Mouse (Mus musculus): ENCODE measurements at regions not wholly inside any gene's neighbourhood (a gene's known extent, or its start where the extent isn't known, plus 50 kb on each side); places are given as distances from the start of the nearest gene placed in this dataset.

DNA sequence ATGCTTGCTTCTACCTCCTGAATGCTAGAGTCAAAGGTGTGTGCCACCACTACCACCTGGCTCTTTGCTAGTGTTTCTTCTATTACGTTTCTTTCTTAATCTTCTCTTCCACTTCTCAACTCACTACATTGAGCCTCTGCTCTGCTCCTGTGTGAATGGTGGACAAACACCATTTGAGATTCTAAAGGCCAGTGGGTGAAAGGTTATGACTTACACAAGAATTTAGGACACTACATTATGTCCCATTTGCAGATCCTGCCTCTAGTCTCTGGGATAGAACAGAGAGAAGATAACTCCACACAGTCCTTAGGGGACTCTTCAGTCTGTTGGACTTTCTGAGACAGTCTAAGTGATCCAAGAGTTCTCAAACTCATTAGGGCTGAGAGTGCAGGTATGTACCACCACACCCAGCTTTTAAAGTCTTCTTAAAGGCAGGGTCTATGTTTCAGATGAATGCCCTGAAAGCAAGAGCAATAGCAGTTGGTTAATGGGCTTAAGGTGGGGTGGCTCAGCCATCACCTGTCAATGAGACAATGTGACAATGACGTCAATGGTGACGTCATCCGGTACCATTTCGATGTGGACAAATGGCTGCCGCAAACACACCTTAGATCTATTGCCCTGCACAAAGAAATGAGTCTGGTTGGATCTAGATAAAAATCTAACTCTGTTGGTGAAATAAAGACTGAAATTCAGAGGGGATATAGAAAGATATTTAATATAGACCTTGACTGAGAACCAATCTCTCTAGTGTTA, 131.4 kb downstream of the Cd24a start:
- ATAC-seq: no peak
- no peaks in the 10 kb centered on the region for H3K4me1 ChIP-seq (replicated peaks; ENCODE audit: control insufficient read depth, insufficient read depth, low read length)
- no peak for TF ChIP-seq CTCF (IDR thresholded peaks at IDR 0.05; ENCODE audit: low read depth)
- H3K36me3 ChIP-seq (ENCODE audit: control insufficient read depth, insufficient read depth): no peaks in the 10 kb centered on the region
- no peak overlapping the region for H3K9ac ChIP-seq (ENCODE audit: low read depth, low read length)
- no peak overlapping the region for H3K4me3 ChIP-seq (ENCODE audit: low read depth, low read length)
- H3K27me3 ChIP-seq (replicated peaks; ENCODE audit: control insufficient read depth, insufficient read depth, low read length): no peaks in the 10 kb centered on the region
- H3K4me2 ChIP-seq (replicated peaks; ENCODE audit: low read depth): no peak overlapping the region
- H3K27ac ChIP-seq (ENCODE audit: low read depth, low read length): no peak overlapping the region
- H3K9me3 ChIP-seq (ENCODE audit: control insufficient read depth): no peaks in the 10 kb centered on the region
- 95% methylated on average over 6 of the region's 6 CpGs for WGBS

DNA sequence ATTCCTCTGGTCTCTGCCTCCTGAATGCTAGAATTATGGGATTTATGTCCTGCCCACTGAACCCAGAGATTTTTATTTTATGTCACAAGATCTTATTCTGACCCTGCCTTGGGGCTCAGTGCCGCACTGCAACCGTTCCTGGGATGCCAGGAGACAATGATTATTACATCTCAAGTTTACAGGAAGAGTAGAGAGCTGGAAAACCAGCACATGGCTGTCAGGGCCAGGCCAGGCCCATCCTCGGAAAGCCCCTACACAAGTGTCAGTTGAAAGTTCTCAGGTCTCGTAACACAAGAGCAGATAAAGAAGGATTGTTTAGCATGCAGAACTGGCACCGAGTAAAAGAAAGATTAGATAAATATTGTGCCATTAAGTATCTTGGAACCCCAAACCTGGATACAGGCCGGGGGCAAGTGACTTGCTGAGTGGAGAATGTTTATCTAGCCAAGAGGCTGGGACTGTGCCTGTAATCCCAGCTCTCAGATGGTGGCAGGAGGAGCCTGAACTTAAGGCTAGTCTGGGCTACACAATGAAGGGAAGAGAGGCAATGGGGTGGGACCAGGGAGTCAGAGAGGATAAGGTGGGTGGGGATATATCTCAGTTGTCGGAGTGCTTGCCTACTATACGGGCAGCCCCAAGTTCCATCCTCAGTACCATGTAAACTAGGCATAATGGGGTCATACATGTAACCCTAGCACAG, 132.3 kb downstream of the Cd24a start:
- Histone ChIP-seq H3K4me3 (ENCODE audit: low read depth, low read length) (no peak overlapping the region), H3K27ac (ENCODE audit: low read depth, low read length) (no peak overlapping the region), H3K4me2 (replicated peaks; ENCODE audit: low read depth) (no peak overlapping the region), H3K4me1 (replicated peaks; ENCODE audit: control insufficient read depth, insufficient read depth, low read length) (no peaks in the 10 kb centered on the region), H3K9ac (ENCODE audit: low read depth, low read length) (no peak overlapping the region), H3K36me3 (ENCODE audit: control insufficient read depth, insufficient read depth) (no peaks in the 10 kb centered on the region), H3K9me3 (ENCODE audit: control insufficient read depth) (no peaks in the 10 kb centered on the region), H3K27me3 (replicated peaks; ENCODE audit: control insufficient read depth, insufficient read depth, low read length) (no peaks in the 10 kb centered on the region)
- ATAC-seq: no peak
- 65% methylated on average over 8 of the region's 8 CpGs for WGBS
- TF ChIP-seq CTCF (IDR thresholded peaks at IDR 0.05; ENCODE audit: low read depth): no peak

DNA sequence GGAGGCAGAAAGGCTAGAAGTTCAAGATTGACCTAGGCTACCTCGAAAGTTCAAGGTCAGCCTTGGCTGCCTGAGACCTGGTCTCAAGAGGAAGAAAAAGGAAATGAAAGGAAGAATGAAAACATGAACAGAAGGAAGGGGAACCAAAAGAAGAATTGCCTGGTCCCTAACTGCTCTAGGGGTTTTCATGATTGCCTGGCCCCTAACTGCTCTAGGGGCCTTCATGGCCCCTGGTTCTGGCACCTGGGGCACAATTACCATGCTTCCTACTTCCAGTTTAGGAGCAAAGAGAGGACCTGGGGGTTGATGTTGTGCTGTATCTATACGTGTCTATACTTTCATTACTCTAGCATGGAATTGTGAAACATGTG, 132.8 kb downstream of the Cd24a start:
- H3K4me1 ChIP-seq (replicated peaks; ENCODE audit: control insufficient read depth, insufficient read depth, low read length): no peaks in the 10 kb centered on the region
- WGBS: 84% methylated on average over 2 of the region's 2 CpGs
- H3K9ac ChIP-seq (ENCODE audit: low read depth, low read length): no peak overlapping the region
- H3K27me3 ChIP-seq (replicated peaks; ENCODE audit: control insufficient read depth, insufficient read depth, low read length): no peaks in the 10 kb centered on the region
- no peak for ATAC-seq
- H3K27ac ChIP-seq (ENCODE audit: low read depth, low read length): no peak overlapping the region
- no peak for TF ChIP-seq CTCF (IDR thresholded peaks at IDR 0.05; ENCODE audit: low read depth)
- no peak overlapping the region for H3K4me3 ChIP-seq (ENCODE audit: low read depth, low read length)
- no peak overlapping the region for H3K4me2 ChIP-seq (replicated peaks; ENCODE audit: low read depth)
- no peaks in the 10 kb centered on the region for H3K36me3 ChIP-seq (ENCODE audit: control insufficient read depth, insufficient read depth)
- H3K9me3 ChIP-seq (ENCODE audit: control insufficient read depth): no peaks in the 10 kb centered on the region

DNA sequence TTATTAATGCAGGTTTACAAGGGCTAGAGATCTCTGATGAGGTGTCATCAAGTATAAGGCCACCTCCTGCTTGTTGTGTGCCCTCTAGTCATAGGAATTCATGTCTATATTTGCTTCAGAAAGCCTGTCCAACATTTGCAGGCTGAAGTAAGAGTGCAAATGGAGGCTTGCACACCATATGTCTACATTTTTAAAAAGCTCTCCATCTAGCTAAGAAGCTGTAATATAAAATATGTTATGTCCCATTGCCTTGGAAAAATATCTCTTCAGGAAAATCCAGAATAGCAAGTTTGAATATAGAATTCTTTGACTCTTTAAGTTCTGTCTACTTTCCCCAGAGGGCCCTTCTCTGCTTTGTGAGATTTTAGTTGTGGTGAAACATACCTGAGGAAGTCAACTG, 134.6 kb downstream of the Cd24a start:
- Histone ChIP-seq H3K4me2 (replicated peaks; ENCODE audit: low read depth) (no peak overlapping the region), H3K9me3 (ENCODE audit: control insufficient read depth) (no peaks in the 10 kb centered on the region), H3K9ac (ENCODE audit: low read depth, low read length) (no peak overlapping the region), H3K27ac (ENCODE audit: low read depth, low read length) (no peak overlapping the region), H3K27me3 (replicated peaks; ENCODE audit: control insufficient read depth, insufficient read depth, low read length) (no peaks in the 10 kb centered on the region), H3K4me3 (ENCODE audit: low read depth, low read length) (no peak overlapping the region), H3K36me3 (ENCODE audit: control insufficient read depth, insufficient read depth) (no peaks in the 10 kb centered on the region), H3K4me1 (replicated peaks; ENCODE audit: control insufficient read depth, insufficient read depth, low read length) (no peaks in the 10 kb centered on the region)
- no peak for ATAC-seq
- TF ChIP-seq CTCF (IDR thresholded peaks at IDR 0.05; ENCODE audit: low read depth): no peak

DNA sequence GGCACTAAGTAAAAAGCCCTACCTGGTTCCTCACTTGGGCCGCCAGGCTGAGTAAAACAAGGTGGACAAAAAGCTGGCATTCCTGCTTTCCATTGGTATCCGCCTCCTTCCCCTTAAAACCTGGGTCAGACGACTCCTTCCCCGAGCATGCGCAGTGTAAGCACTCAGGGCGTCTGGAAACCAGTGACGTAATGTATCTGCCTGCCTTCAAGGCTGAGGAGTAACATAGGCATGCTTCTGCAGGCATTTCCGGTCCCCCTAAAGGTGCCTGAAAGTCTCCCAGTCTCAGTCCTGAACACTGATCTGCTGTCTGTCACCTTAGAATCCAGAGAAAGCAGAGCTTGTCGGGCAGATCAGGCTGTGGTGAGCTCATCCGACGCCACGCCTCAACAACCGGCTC, 140.7 kb downstream of the Cd24a start:
- ATAC-seq: no peak
- Histone ChIP-seq H3K27me3 (replicated peaks; ENCODE audit: control insufficient read depth, insufficient read depth, low read length) (no peaks in the 10 kb centered on the region), H3K4me3 (ENCODE audit: low read depth, low read length) (no peak overlapping the region), H3K27ac (ENCODE audit: low read depth, low read length) (no peak overlapping the region), H3K4me2 (replicated peaks; ENCODE audit: low read depth) (peak overlapping the region; percentile 27; the same call in 1 of the 2 replicates), H3K4me1 (replicated peaks; ENCODE audit: control insufficient read depth, insufficient read depth, low read length) (0 out of 2 replicates have a peak, but pooled peaks cover 6% of the 10 kb centered on the region), H3K9me3 (ENCODE audit: control insufficient read depth) (no peaks in the 10 kb centered on the region), H3K36me3 (ENCODE audit: control insufficient read depth, insufficient read depth) (no peaks in the 10 kb centered on the region), H3K9ac (ENCODE audit: low read depth, low read length) (no peak overlapping the region)
- no peak for TF ChIP-seq CTCF (IDR thresholded peaks at IDR 0.05; ENCODE audit: low read depth)
- 45% methylated on average over 13 of the region's 13 CpGs for WGBS

DNA sequence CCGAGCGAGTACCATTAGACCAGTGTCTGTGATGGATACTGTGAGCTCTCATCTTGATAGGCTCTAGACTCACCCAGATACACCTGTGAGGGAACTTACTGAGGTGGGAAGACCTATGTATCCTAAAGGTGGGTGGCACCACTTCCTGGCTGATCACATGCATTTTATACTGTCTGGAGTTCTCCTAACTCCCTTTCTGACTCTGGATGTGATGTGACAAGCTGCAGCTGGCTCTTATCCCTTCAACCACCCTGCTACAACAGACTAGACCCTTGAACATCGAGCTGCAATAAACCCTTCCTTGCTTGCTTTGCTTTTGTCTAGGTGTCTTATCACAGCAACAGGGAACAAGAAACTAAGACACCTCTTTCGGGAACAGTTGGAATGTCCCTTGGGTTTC, 143.3 kb downstream of the Cd24a start:
- Histone ChIP-seq H3K9ac (ENCODE audit: low read depth, low read length) (no peak overlapping the region), H3K4me1 (replicated peaks; ENCODE audit: control insufficient read depth, insufficient read depth, low read length) (0 out of 2 replicates have a peak, but pooled peaks cover 7% of the 10 kb centered on the region), H3K9me3 (ENCODE audit: control insufficient read depth) (no peaks in the 10 kb centered on the region), H3K4me2 (replicated peaks; ENCODE audit: low read depth) (no peak overlapping the region), H3K27ac (ENCODE audit: low read depth, low read length) (no peak overlapping the region), H3K27me3 (replicated peaks; ENCODE audit: control insufficient read depth, insufficient read depth, low read length) (no peaks in the 10 kb centered on the region), H3K4me3 (ENCODE audit: low read depth, low read length) (no peak overlapping the region), H3K36me3 (ENCODE audit: control insufficient read depth, insufficient read depth) (no peaks in the 10 kb centered on the region)
- WGBS: 46% methylated on average over 4 of the region's 4 CpGs
- no peak for ATAC-seq
- no peak for TF ChIP-seq CTCF (IDR thresholded peaks at IDR 0.05; ENCODE audit: low read depth)
